Mouse (Mus musculus) ES-CJ7 (cell line): ENCODE results near the gene Cap1.
A peak's percentile ranks its signal among the peaks of the same experiment; 100 is the strongest.
"Not testable (repeated sequence)": the region's sequence is repeated elsewhere in the genome, so short reads cannot be mapped to it uniquely, and the experiment has no call there.

Experiments used
- DNase-seq: peaks from one replicate; pipeline ENCODE4 v3.0.0; 2011; ENCODE audit warnings: low read depth, low spot score

The Cap1 gene

DNA sequence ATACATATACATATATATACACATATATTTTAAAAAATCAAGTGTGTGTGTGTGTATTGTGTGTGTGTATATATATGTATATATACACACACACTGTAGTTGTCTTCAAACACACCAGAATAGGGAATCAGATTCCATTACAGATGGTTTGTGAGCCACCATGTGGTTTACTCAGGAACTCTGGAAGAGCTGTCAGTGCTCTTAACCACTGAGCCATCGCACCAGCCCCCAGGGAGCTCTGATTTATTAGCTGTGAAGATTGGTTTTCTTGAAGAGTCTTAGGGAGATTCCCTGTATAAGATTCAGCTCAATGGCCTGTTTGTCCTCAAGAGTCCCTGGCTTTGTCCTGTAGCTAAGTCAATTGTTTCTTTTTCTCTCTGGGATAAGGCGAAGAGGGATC lies 47.9 kb downstream of the Cap1 start:
- DNase-seq: no peak

DNA sequence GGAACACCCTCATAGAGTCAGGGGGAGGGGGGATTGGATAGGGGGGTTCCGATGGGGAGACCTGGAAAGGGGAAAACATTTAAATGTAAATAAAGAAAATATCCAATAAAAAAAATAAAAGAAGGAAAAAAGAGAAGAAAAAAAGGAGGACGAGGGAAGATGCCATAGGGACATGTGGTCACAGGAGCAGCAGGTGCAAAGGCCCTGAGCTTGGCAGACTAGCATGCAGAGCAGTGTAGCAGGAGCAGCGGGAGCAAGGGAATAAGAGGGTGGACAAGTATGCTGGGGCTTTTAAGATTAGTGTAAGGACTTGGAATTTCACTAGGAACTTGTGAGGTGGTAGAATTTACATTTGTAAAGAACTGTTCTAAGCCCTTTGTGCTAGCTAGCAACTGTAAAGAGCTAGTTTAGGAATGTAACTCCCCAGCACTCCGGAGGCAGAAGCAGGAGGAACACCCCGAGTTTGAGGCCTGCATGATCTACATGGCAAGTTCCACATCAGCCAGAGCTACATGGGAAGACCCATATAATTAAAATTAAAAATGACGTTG lies 48.6 kb downstream of the Cap1 start:
- DNase-seq: peak; percentile 43

DNA sequence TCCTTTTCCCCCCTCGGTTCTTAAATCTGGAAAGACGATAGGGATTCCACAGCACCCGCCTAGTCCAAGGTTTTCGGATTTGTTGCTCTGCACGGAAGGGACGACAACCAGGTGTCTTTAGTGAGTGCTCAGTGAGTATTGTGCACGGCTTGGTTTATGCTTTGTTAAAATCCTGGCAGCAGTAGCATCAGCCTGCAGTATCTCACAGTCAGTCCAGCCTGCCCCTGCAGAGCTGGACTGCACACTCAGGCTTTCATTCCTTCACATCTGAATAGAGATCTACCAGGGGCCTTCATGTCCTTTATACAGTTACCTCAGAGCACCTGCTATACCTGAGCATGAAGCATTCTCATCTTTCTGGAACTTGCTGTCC lies 49.5 kb downstream of the Cap1 start:
- no peak for DNase-seq

DNA sequence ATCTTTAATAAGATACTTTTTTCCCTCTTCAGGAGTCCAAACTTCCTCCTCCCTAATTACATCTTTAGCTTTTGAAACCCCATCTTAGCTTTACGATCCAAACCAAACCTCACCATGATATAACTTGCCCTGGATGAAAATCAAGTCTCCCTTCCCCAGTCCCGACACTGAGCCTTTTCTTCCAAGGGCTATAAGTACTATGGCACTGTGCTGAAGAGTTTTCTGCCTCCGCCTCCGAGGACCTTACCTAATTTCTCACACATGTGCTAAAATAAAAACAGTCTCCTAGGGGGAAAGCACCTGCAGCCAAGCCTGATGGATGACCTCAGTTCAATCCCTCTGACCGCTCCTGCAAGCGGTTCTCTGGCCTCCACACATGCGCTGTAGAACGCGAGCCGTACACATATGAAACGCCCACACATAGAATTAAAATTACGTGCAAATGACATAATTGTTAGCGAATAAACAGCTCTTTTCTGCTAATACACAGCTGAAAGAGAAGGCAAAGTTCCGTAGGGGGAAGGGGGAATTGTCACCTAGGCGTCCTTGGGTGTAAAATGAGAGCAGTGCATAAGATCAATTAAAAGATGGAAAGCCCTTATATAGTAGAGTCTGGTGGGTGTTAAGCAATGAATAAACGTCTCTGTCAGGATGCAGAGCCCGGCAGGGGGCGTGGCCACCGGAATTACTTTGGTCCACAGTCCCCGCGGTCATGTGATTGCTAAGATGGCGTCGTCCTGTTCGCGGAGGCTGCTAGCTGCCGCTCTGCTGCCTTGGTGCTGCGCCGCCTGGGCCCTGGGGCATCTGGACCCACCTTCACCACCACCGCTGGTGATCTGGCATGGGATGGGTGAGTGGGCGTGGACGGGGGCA lies 50.1 kb downstream of the Cap1 start, which contains the start of gene Ppt1:
TSS of gene Ppt1 (plus strand) at position 713 of the 873 bp plus-strand sequence.
- DNase-seq: peak; percentile 82

DNA sequence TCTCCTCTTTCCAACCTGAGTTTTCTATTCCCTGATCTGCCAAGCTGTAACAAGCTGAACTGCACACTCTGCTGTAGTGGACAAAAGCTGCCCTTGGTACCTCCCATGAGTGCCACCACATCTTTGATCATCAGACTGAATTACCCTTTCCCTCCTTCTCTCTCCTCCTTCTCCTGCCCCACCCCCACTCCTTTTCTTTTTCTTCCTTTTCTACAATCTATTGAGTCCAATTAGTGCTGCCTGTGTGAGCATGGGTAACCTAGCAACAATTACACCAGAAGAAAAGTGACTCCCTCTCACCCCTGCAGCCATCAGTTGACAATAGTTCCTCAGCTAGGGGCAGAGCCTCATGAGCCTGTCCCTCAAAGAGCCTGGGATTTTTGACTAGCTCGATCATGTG lies 54.0 kb downstream of the Cap1 start:
- DNase-seq: no peak

DNA sequence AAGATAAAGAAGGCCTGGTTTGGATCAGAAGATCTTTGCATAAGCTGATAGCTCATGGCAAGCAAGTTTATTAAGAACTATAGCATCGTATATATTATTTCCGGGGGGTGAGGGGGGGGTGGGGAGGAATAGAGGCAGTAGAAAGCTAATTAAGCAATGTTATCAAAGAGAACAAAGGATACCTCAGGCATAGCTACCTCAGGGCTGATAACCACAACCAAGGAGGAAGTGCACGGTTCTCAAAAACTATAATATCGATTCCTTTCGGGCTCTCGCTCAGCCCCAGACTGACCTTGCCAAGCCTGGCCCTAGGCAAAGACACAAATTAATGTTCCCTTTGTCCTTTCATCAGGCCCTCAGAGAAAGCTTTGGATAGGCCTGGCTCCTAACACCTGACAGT lies 56.5 kb downstream of the Cap1 start:
- no peak for DNase-seq

DNA sequence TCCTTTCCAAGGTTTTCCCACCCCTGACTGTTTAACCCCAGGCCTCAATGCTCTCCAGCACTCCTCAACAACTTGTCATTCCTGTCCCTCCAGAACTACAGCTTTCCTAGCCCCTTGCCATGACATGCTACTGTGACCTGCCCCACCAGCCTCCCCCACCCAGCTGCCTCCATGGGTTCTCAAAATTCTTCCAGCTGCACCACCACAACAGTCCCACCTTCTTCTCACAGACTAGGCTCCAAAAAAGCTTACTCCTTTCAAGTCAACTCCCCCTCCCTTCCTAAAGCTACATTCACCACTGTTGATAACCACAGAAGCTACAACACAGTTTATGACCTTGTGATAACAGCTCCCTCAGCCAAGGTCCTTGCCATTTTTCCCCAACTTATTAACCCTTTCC lies 58.2 kb downstream of the Cap1 start:
- no peak for DNase-seq

DNA sequence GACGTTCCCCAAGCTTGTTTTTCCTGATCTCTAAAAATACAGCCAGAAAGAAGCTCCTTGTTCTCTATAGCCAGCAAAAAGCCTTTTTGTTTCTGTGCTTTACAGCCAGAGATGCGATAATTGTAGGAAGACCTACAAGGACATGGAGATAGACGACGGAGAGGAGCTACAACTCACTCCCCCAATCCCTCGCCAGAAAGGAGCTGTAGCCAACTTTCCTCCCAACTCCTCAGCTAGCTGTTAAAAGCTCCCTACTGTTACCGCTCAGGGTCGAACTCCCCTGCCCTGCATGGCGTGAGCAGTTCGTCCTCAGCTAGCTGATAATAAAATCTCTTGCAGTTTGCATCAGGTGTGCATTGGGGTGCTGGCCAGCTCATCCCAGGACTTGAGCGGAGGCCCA lies 64.9 kb downstream of the Cap1 start:
- DNase-seq: not testable (repeated sequence)

DNA sequence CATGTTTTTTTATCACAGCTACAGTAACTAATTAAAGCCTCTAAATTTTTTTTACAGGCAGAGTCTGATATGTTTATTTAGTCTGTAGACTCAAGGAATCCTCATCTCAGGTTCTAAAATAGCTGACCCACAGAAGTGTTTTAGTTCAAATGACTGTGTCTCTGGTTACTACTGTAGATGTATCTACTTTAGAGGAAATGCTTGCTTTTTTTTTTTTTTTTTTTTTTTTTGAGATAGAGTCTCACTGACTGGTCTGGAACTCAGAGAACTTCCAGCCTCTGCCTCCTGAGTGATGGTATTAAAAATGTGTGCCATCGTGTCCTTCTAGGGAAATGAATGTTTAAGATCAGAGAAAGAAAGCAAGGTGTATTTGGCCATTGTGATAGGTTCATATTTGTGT lies 69.7 kb downstream of the Cap1 start:
- DNase-seq: no peak

DNA sequence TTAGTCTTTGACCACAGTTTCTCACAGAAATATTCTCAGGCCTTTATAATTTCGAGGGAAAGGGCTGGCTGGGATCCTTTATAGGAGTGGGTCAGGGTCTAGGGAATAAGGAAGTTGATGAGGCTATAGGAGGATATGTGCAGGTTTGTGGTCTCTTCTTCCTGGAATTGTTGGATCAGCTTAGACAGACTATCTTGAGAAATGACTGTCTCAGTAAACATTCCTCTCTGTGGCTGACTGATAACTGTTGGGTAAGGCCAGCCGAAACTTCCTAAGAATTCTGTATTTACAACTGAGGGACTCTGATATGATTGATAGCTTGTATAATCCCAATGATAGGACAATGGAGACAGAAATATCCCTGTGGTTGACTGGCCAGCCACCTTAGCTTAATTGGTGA lies 74.0 kb downstream of the Cap1 start:
- DNase-seq: no peak

DNA sequence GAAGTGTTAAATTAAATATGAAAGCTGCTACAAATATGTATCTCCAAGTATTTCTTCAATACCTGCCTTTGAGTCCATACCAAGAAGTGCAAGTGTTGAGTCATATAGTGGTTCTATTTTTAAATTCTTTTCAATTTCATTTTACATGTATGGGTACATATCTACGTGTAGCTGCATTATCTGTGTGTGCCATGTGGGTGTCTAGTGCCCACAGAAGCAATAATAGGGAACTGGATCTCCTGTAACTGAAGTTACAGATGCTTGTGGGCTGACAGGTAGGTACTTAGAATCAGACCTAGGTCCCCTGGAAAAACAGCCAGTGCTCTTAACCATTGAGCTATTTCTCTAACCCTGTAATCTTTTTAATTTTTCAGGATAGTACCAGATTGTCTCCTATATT lies 74.7 kb downstream of the Cap1 start:
- no peak for DNase-seq
